Mouse (Mus musculus) hindbrain, embryonic 13.5 days (tissue): ENCODE measurements around the gene Elane. TPM values are rescaled to one million over a fixed set of nuclear protein-coding genes. Genes with fewer than 3 reads are reported as not detected.

Experiments used
- ATAC-seq: fragments of 200-750 bp; cut with Nextera tagmentation; 2 replicates; pipeline ENCODE4 v1.8.0; 2017; ENCODE audit warnings: moderate TSS enrichment; ENCODE audit not compliant: low FRiP score
- H3K27ac ChIP-seq: fragments of 300-500 bp; sonication (generic); 2 replicates; pipeline ENCODE4 v1.5.1; 2015; ENCODE audit warnings: inconsistent platforms, mild to moderate bottlenecking, moderate library complexity
- H3K27me3 ChIP-seq: fragments of 300-500 bp; sonication (generic); 2 replicates; pipeline ENCODE4 v1.6.1; 2015; ENCODE audit warnings: mild to moderate bottlenecking, inconsistent platforms
- H3K36me3 ChIP-seq: fragments of 300-500 bp; sonication (generic); 2 replicates; pipeline ENCODE4 v1.6.1; 2015; ENCODE audit warnings: mild to moderate bottlenecking, inconsistent platforms
- H3K4me1 ChIP-seq: fragments of 300-500 bp; sonication (generic); replicated peaks from 2 replicates; pipeline ENCODE4 v1.6.1; 2015; ENCODE audit warnings: inconsistent platforms
- H3K4me2 ChIP-seq: fragments of 300-500 bp; sonication (generic); 2 replicates; pipeline ENCODE4 v1.6.1; 2015; ENCODE audit warnings: inconsistent platforms, mild to moderate bottlenecking, moderate library complexity
- H3K4me3 ChIP-seq: fragments of 300-500 bp; sonication (generic); 2 replicates; pipeline ENCODE4 v1.5.1; 2015; ENCODE audit warnings: mild to moderate bottlenecking, inconsistent platforms
- H3K9ac ChIP-seq: fragments of 300-500 bp; sonication (generic); 2 replicates; pipeline ENCODE4 v1.6.1; 2015; ENCODE audit warnings: mild to moderate bottlenecking, inconsistent platforms
- H3K9me3 ChIP-seq: fragments of 300-500 bp; sonication (generic); 2 replicates; pipeline ENCODE4 v1.6.1; 2016; ENCODE audit warnings: inconsistent platforms
- WGBS: fragments of 180-500 bp; shearing (Covaris S2); methylation state at CpG from one replicate; pipeline ENCODE4 v1.1.7; 2015; 5-methylcytosine and 5-hydroxymethylcytosine counted together
- polyA plus RNA-seq: library from polyadenylated mRNA; unstranded; fragments of >200 nt; fragmentation: Nextera tagmentation; extraction: Ambion mirVana; gene quantifications from 2 replicates; pipeline ENCODE4 v1.2.1, GENCODE M21; 2015

Gene Elane
- polyA plus RNA-seq, 1 experiment from 2014 or later = 0.34 TPM

GRCm38 (mm10) chr10:79853392-79853791, 32.7 kb upstream of the Elane start:
- peak overlapping the region; percentile 82 for H3K9ac ChIP-seq
- WGBS = 2% methylated on average over 15 of the region's 15 CpGs
- no peaks in the 10 kb centered on the region for H3K9me3 ChIP-seq
- H3K27ac ChIP-seq = peak overlapping the region; percentile 100
- peak overlapping the region; percentile 69 for H3K4me2 ChIP-seq
- peak overlapping the region; percentile 100 for H3K4me3 ChIP-seq
- H3K36me3 ChIP-seq = peaks cover 17% of the 10 kb centered on the region
- no peaks in the 10 kb centered on the region for H3K27me3 ChIP-seq
- 0 out of 2 replicates have a peak, but pooled peaks have one; percentile 5 for ATAC-seq
- peaks cover 58% of the 10 kb centered on the region for H3K4me1 ChIP-seq

- H3K36me3 ChIP-seq = peaks cover 23% of the 10 kb centered on the region
- no peaks in the 10 kb centered on the region for H3K9me3 ChIP-seq
- WGBS = under 1% methylated on average over 75 of the region's 75 CpGs
- peak within 1 kb of the TSS; percentile 95 for H3K4me2 ChIP-seq
- ATAC-seq = peak; percentile 94
- H3K9ac ChIP-seq = peak within 1 kb of the TSS; percentile 99
- H3K27ac ChIP-seq = peak within 1 kb of the TSS; percentile 100
- H3K27me3 ChIP-seq = no peaks in the 10 kb centered on the region
- H3K4me1 ChIP-seq = peaks cover 66% of the 10 kb centered on the region
- peak within 1 kb of the TSS; percentile 100 for H3K4me3 ChIP-seq
Observed at GRCm38 (mm10) chr10:79853860-79854795, 31.9 kb upstream of the Elane start, which contains the start of gene Ptbp1. Gene Ptbp1 (plus strand): TSS chr10:79854427.

- under 1% methylated on average over 73 of the region's 83 CpGs for WGBS
- Histone ChIP-seq H3K4me2 (peak overlapping the region; percentile 95), H3K27ac (peak overlapping the region; percentile 100), H3K4me1 (peaks cover 74% of the 10 kb centered on the region), H3K36me3 (peaks cover 31% of the 10 kb centered on the region), H3K4me3 (peak overlapping the region; percentile 100), H3K9me3 (no peaks in the 10 kb centered on the region), H3K9ac (peak overlapping the region; percentile 99), H3K27me3 (no peaks in the 10 kb centered on the region)
- peak; percentile 25 for ATAC-seq
Observed at GRCm38 (mm10) chr10:79854801-79855541, 31.1 kb upstream of the Elane start.

- H3K27ac ChIP-seq = peak overlapping the region; percentile 100
- H3K27me3 ChIP-seq = no peaks in the 10 kb centered on the region
- WGBS = 3% methylated on average over 10 of the region's 10 CpGs
- H3K36me3 ChIP-seq = peaks cover 38% of the 10 kb centered on the region
- H3K9ac ChIP-seq = peak overlapping the region; percentile 99
- peak overlapping the region; percentile 100 for H3K4me3 ChIP-seq
- peaks cover 79% of the 10 kb centered on the region for H3K4me1 ChIP-seq
- ATAC-seq = no peak
- no peaks in the 10 kb centered on the region for H3K9me3 ChIP-seq
- H3K4me2 ChIP-seq = peak overlapping the region; percentile 95
Observed at GRCm38 (mm10) chr10:79855558-79856184, 30.4 kb upstream of the Elane start.

GRCm38 (mm10) chr10:79856280-79856679, 29.8 kb upstream of the Elane start:
- 54% methylated on average over 6 of the region's 6 CpGs for WGBS
- Histone ChIP-seq H3K27ac (peak overlapping the region; percentile 100), H3K27me3 (no peaks in the 10 kb centered on the region)

GRCm38 (mm10) chr10:79856704-79857451, 29.2 kb upstream of the Elane start:
- Histone ChIP-seq H3K4me3 (peak overlapping the region; percentile 100), H3K27ac (peak overlapping the region; percentile 100), H3K9me3 (no peaks in the 10 kb centered on the region), H3K36me3 (peaks cover 50% of the 10 kb centered on the region), H3K4me1 (peaks cover 74% of the 10 kb centered on the region), H3K4me2 (peak overlapping the region; percentile 95), H3K27me3 (no peaks in the 10 kb centered on the region), H3K9ac (peak overlapping the region; percentile 99)
- no peak for ATAC-seq
- 57% methylated on average over 7 of the region's 7 CpGs for WGBS

More at GRCm38 (mm10) chr10:79856280-79856679, 29.8 kb upstream of the Elane start:
- ATAC-seq = no peak
- Histone ChIP-seq H3K4me2 (peak overlapping the region; percentile 95), H3K9me3 (no peaks in the 10 kb centered on the region), H3K4me1 (peaks cover 78% of the 10 kb centered on the region), H3K36me3 (peaks cover 44% of the 10 kb centered on the region), H3K4me3 (peak overlapping the region; percentile 100), H3K9ac (peak overlapping the region; percentile 99)

- 38% methylated on average over 4 of the region's 4 CpGs for WGBS
- H3K36me3 ChIP-seq = peaks cover 56% of the 10 kb centered on the region
- H3K9me3 ChIP-seq = no peaks in the 10 kb centered on the region
- no peak for ATAC-seq
- peak overlapping the region; percentile 100 for H3K4me3 ChIP-seq
- H3K27me3 ChIP-seq = no peaks in the 10 kb centered on the region
- H3K27ac ChIP-seq = peak overlapping the region; percentile 100
- peak overlapping the region; percentile 95 for H3K4me2 ChIP-seq
- peaks cover 74% of the 10 kb centered on the region for H3K4me1 ChIP-seq
- H3K9ac ChIP-seq = peak overlapping the region; percentile 99
Observed at GRCm38 (mm10) chr10:79857452-79857811, 28.6 kb upstream of the Elane start.

- no peaks in the 10 kb centered on the region for H3K27me3 ChIP-seq
- WGBS = 77% methylated on average over 2 of the region's 2 CpGs
- H3K27ac ChIP-seq = peak overlapping the region; percentile 100
- no peaks in the 10 kb centered on the region for H3K9me3 ChIP-seq
- H3K9ac ChIP-seq = peak overlapping the region; percentile 99
- H3K36me3 ChIP-seq = peaks cover 60% of the 10 kb centered on the region
- peak overlapping the region; percentile 95 for H3K4me2 ChIP-seq
- peaks cover 70% of the 10 kb centered on the region for H3K4me1 ChIP-seq
- ATAC-seq = no peak
- H3K4me3 ChIP-seq = peak overlapping the region; percentile 100
Observed at GRCm38 (mm10) chr10:79857894-79858293, 28.2 kb upstream of the Elane start.

GRCm38 (mm10) chr10:79858416-79859074, 27.5 kb upstream of the Elane start:
- Histone ChIP-seq H3K4me3 (peak overlapping the region; percentile 100; the same call in 1 of the 2 replicates), H3K9ac (peak overlapping the region; percentile 99), H3K4me1 (peaks cover 64% of the 10 kb centered on the region), H3K9me3 (no peaks in the 10 kb centered on the region), H3K36me3 (peaks cover 67% of the 10 kb centered on the region), H3K27ac (peak overlapping the region; percentile 100), H3K4me2 (peak overlapping the region; percentile 95), H3K27me3 (no peaks in the 10 kb centered on the region)
- 46% methylated on average over 17 of the region's 17 CpGs for WGBS
- no peak for ATAC-seq

GRCm38 (mm10) chr10:79859116-79859515, 26.9 kb upstream of the Elane start:
- H3K9ac ChIP-seq = peak overlapping the region; percentile 4; the same call in 1 of the 2 replicates
- H3K27me3 ChIP-seq = no peaks in the 10 kb centered on the region
- H3K4me3 ChIP-seq = no peak overlapping the region
- H3K36me3 ChIP-seq = peaks cover 69% of the 10 kb centered on the region
- WGBS = 82% methylated on average over 11 of the region's 11 CpGs
- no peak for ATAC-seq
- peak overlapping the region; percentile 95; the same call in 1 of the 2 replicates for H3K4me2 ChIP-seq
- H3K4me1 ChIP-seq = peaks cover 64% of the 10 kb centered on the region
- peak overlapping the region; percentile 100; the same call in 1 of the 2 replicates for H3K27ac ChIP-seq
- no peaks in the 10 kb centered on the region for H3K9me3 ChIP-seq
